Comparison of ENCODE assay signal across 18 mouse cellular contexts in genomic region chr7:54893709-54894627, GRCm38 (mm10). TPM values are rescaled to one million over a fixed set of nuclear protein-coding genes. Genes with fewer than 3 reads are reported as not detected.
"Had no signal": no experiment of that assay in that cellular context is flagged by ENCODE, and none has a peak within 500 bp of the region (broad histone marks: within the 10 kb centered on the region; RNA-seq: fewer than 3 reads in every experiment).

No protein-coding gene starts in this region.

- H3K9me3 ChIP-seq: kidney, embryonic 15.5 days; limb, embryonic 13.5 days; megakaryocyte, embryonic 14.5 days; neural tube, embryonic 15.5 days had no signal

- H3K4me3 ChIP-seq: kidney, embryonic 15.5 days; limb, embryonic 13.5 days; megakaryocyte, embryonic 14.5 days; myocyte; neural tube, embryonic 15.5 days had no signal

- H3K4me2 ChIP-seq: kidney, embryonic 15.5 days; limb, embryonic 13.5 days; lung, embryonic 14.5 days; neural tube, embryonic 15.5 days had no signal

- H3K27ac ChIP-seq: kidney, embryonic 15.5 days; limb, embryonic 13.5 days; liver, embryonic 14.5 days; macrophage; neural tube, embryonic 15.5 days had no signal

- H3K9ac ChIP-seq: kidney, embryonic 15.5 days; limb, embryonic 13.5 days; liver, embryonic 14.5 days; lung, embryonic 14.5 days; neural tube, embryonic 15.5 days had no signal

- H3K27me3 ChIP-seq: kidney, embryonic 15.5 days; limb, embryonic 13.5 days; megakaryocyte, embryonic 14.5 days; neural tube, embryonic 15.5 days had no signal

- H3K36me3 ChIP-seq: kidney, embryonic 15.5 days; limb, embryonic 13.5 days; neural tube, embryonic 15.5 days had no signal

- H3K4me1 ChIP-seq: kidney, embryonic 15.5 days; limb, embryonic 13.5 days; megakaryocyte, embryonic 14.5 days; neural tube, embryonic 15.5 days had no signal

- DNase-seq: kidney, adult 2 months; kidney, postnatal 14 days; left cerebral cortex, postnatal 4 days; lung, embryonic 14.5 days; lung, postnatal 14 days; right cerebral cortex, postnatal 4 days; spleen, adult 18-20 months; thymus, adult 2 months; thymus, postnatal 25 days had no signal

RNA-seq across cellular contexts. Expression of gene Luzp2, which starts 58.7 kb away (rescaled TPM):
- total RNA-seq: liver, adult 2 months had no signal
- polyA plus RNA-seq: large intestine, adult 2 months; liver, adult 2 months; macrophage; myocyte had no signal
